Mouse (Mus musculus) embryonic fibroblast, embryonic 13.5 days (primary cell): Measurements from ENCODE around the gene Aldh6a1.

Source experiments
- CTCF ChIP-seq: IDR thresholded peaks from 2 replicates; pipeline ENCODE4 v1.5.1; 2011; ENCODE audit warnings: mild to moderate bottlenecking, control low read depth, low read length, moderate library complexity, borderline replicate concordance; ENCODE audit not compliant: insufficient read depth
- POLR2A ChIP-seq: IDR thresholded peaks from 2 replicates; pipeline ENCODE4 v1.6.1; 2011; ENCODE audit warnings: low read depth, mild to moderate bottlenecking, control low read depth, low read length, moderate library complexity

GRCm38 (mm10) chr12:84462856-84463255 lies 12.1 kb upstream of the Aldh6a1 start:
- TF ChIP-seq POLR2A (no peak), CTCF (no peak)
